Mouse (Mus musculus) ES-E14 (cell line): ENCODE measurements at regions not wholly inside any gene's neighbourhood (a gene's known extent, or its start where the extent isn't known, plus 50 kb on each side); places are given as distances from the start of the nearest gene placed in this dataset.
"Not testable (repeated sequence)": the region's sequence is repeated elsewhere in the genome, so short reads cannot be mapped to it uniquely, and the experiment has no call there.

ENCODE experiments used
- DNase-seq: peaks from one replicate; pipeline ENCODE4 v3.0.0-alpha.2; 2013; ENCODE audit warnings: low read depth, low spot score
- H3K27ac ChIP-seq: 2 replicates; pipeline ENCODE4 v1.5.1; 2012; ENCODE audit warnings: low read depth, mild to moderate bottlenecking, low read length, moderate library complexity, mixed read lengths; ENCODE audit not compliant: poor library complexity, insufficient read depth, severe bottlenecking
- H3K36me3 ChIP-seq: 2 replicates; pipeline ENCODE4 v1.6.1; 2012; ENCODE audit warnings: mild to moderate bottlenecking, low read length, moderate library complexity, mixed read lengths; ENCODE audit not compliant: control insufficient read depth, poor library complexity, insufficient read depth, severe bottlenecking
- H3K4me1 ChIP-seq, 2 experiments: fragments of 150-350 bp in 1 of 2; sonication (generic) in 1 of 2; 2 replicates each; pipeline ENCODE4 v1.6.1; 2012; ENCODE audit warnings: low read length in 2 of 2, mild to moderate bottlenecking in 1 of 2, mixed read lengths in 1 of 2; ENCODE audit not compliant: control insufficient read depth in 2 of 2, insufficient read depth in 2 of 2, poor library complexity in 1 of 2
- H3K4me3 ChIP-seq, 2 experiments: fragments of 150-350 bp in 1 of 2; sonication (generic) in 1 of 2; 2 replicates each; pipeline ENCODE4 v1.5.1; 2012; ENCODE audit warnings: low read length in 2 of 2, low read depth in 1 of 2, mild to moderate bottlenecking in 1 of 2, mixed read lengths in 1 of 2; ENCODE audit not compliant: insufficient read depth in 1 of 2, poor library complexity in 1 of 2, severe bottlenecking in 1 of 2
- H3K9ac ChIP-seq: 2 replicates; pipeline ENCODE4 v1.6.1; 2012; ENCODE audit warnings: low read depth, mild to moderate bottlenecking, low read length, mixed read lengths; ENCODE audit not compliant: poor library complexity, insufficient read depth, severe bottlenecking
- H3K9me3 ChIP-seq: fragments of 150-350 bp; sonication (generic); 2 replicates; pipeline ENCODE4 v1.6.1; 2012; ENCODE audit warnings: low read depth, mild to moderate bottlenecking, low read length; ENCODE audit not compliant: control insufficient read depth, insufficient read depth
- CHD2 ChIP-seq: IDR thresholded peaks from 2 replicates; pipeline ENCODE4 v1.6.1; 2014; ENCODE audit warnings: mild to moderate bottlenecking, low read depth, low read length, inconsistent platforms
- HCFC1 ChIP-seq: IDR thresholded peaks from 2 replicates; pipeline ENCODE4 v1.6.1; 2012; ENCODE audit warnings: low read length, inconsistent platforms, borderline replicate concordance; ENCODE audit not compliant: insufficient read depth
- MAFK ChIP-seq: IDR thresholded peaks from 2 replicates; pipeline ENCODE4 v1.6.1; 2014; ENCODE audit warnings: mild to moderate bottlenecking, low read depth, low read length, inconsistent platforms; ENCODE audit not compliant: insufficient read depth
- ZC3H11A ChIP-seq: IDR thresholded peaks from 2 replicates; pipeline ENCODE4 v1.6.1; 2012; ENCODE audit warnings: low read depth, mild to moderate bottlenecking, inconsistent platforms, low read length, borderline replicate concordance
- ZNF384 ChIP-seq: IDR thresholded peaks from 2 replicates; pipeline ENCODE4 v1.6.1; 2012; ENCODE audit warnings: low read depth, low read length, inconsistent platforms
- in situ Hi-C, 2 experiments: fragments of 600-800 bp; cut with MboI; formaldehyde crosslinking; loops; one replicate each; pipeline ENCODE4 v1.15.1; 2025; ENCODE audit warnings: low sequenced_read_pairs in 2 of 2, inconsistent platforms in 1 of 2; ENCODE audit not compliant: unreplicated experiment in 2 of 2

DNA sequence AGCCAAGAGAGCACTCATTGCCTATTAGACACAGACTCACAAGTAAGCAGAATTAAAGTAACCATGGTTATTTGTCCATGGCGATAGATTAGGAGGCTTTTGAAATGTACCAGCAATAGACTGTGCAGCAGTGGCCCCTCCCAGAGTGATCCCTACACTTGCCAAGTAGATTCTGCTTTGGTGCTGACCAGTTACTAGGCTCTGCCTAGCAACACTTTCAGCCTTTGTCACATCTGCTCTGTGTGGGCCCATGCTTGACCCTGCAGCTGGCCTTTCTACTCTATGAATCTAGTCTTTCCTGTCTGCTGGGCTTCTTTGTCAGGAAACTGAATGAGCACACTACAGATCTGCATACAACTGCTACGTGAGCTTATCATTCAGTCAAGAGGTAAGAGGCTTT is 215.5 kb upstream of the Egfl6 start:
- Histone ChIP-seq H3K36me3 (no peaks in the 10 kb centered on the region), H3K9me3 (no peaks in the 10 kb centered on the region), H3K9ac (no peak overlapping the region), H3K27ac (no peak overlapping the region), H3K4me1 (no peaks in the 10 kb centered on the region), H3K4me3 (no peak overlapping the region)
- in situ Hi-C loops: no loop called here
- TF ChIP-seq HCFC1: no peak
- TF ChIP-seq MAFK: no peak
- no peak for TF ChIP-seq ZC3H11A
- TF ChIP-seq ZNF384: no peak
- DNase-seq: no peak

- H3K27ac ChIP-seq: no peak overlapping the region
- no peaks in the 10 kb centered on the region for H3K9me3 ChIP-seq
- TF ChIP-seq ZNF384 (no peak), ZC3H11A (no peak), CHD2 (no peak), HCFC1 (no peak), MAFK (no peak)
- H3K36me3 ChIP-seq: no peaks in the 10 kb centered on the region
- DNase-seq: no peak
- in situ Hi-C loops: no loop called here
- H3K4me1 ChIP-seq: no peaks in the 10 kb centered on the region
- H3K4me3 ChIP-seq: no peak overlapping the region
- H3K9ac ChIP-seq: no peak overlapping the region
These were observed 210.1 kb upstream of the Egfl6 start for GRCm38 (mm10) chrX:166795651-166796050.

DNA sequence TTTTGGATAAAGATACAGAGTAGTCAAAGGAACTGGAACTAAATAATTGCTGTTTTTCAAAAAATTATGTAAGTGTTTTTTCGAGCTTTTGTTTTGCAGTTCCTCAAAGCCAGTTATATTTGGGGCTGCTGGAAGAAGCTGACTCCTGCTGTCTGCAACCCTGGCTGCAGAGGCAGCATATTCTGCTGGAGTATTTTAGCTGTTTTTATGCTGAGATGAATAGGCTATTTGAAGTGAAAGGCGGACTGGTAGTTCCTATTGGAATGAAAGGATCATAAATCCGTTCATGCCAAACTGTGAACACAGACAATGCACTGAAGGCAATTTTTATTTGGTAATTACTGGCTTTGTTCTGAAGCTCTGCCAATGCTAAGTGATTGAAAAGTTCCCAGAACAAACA is 203.5 kb upstream of the Egfl6 start:
- Histone ChIP-seq H3K4me3 (no peak overlapping the region), H3K9ac (no peak overlapping the region), H3K9me3 (no peaks in the 10 kb centered on the region), H3K36me3 (no peaks in the 10 kb centered on the region), H3K4me1 (no peaks in the 10 kb centered on the region), H3K27ac (no peak overlapping the region)
- TF ChIP-seq MAFK (no peak), ZNF384 (no peak), ZC3H11A (no peak), CHD2 (no peak), HCFC1 (no peak)
- in situ Hi-C loops: no loop called here
- no peak for DNase-seq

DNA sequence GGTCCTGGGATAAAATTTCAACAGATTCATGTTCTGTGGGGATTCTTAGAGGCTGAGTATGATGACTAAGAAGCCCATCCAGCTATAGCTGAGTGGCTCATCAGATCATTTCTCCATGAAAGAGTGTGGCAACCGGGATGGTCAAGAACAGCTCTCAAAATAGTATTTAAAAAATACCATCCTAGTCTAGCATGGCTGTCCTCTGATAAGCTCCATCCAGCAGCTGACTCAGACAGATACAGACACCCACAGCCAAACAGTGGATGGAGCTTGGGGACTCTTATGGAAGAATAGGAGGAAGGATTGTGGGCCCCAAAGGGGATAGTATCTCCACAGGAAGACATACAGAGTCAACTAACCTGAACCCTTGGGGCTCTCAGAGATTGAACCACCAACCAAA is 201.6 kb upstream of the Egfl6 start:
- H3K27ac ChIP-seq, in situ Hi-C loops, H3K9ac ChIP-seq, H3K4me1 ChIP-seq, H3K4me3 ChIP-seq, H3K9me3 ChIP-seq, H3K36me3 ChIP-seq, DNase-seq: not testable (repeated sequence)

GRCm38 (mm10) chrX:166785615-166786014 is 200.1 kb upstream of the Egfl6 start:
- in situ Hi-C loops: no loop called here
- no peak for TF ChIP-seq CHD2
- no peak for TF ChIP-seq ZNF384
- TF ChIP-seq ZC3H11A: no peak
- TF ChIP-seq HCFC1: no peak
- no peak for TF ChIP-seq MAFK

More at GRCm38 (mm10) chrX:166785615-166786014, 200.1 kb upstream of the Egfl6 start:
- no peaks in the 10 kb centered on the region for H3K4me1 ChIP-seq
- H3K36me3 ChIP-seq: no peaks in the 10 kb centered on the region
- no peak for DNase-seq
- no peak overlapping the region for H3K9ac ChIP-seq
- no peaks in the 10 kb centered on the region for H3K9me3 ChIP-seq
- no peak overlapping the region for H3K27ac ChIP-seq
- no peak overlapping the region for H3K4me3 ChIP-seq
